Comparison of ENCODE assay signal across 10 mouse cellular contexts in the genomic region with DNA sequence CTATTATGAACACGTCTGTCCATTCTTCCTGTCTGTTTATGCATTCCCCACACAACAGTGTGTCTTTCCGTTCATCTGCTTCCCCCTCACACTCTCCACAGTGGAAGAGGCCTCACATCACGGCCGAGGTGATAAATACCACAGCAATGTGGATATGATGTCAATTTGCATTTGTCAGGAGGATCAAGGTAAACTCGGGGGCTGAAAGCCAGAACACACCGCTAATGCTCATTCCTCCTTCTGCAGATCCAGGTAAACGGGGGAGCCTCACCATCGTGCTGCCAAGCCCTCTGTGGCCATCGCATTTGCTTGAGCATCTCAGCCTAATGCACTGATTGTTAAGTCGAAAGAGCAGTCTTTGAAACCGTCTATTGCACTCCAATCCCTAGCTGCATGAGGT. TPM values are rescaled to one million over a fixed set of nuclear protein-coding genes. Genes with fewer than 3 reads are reported as not detected.
DNase-seq lines count a peak whose midpoint lies in the region; ATAC-seq lines count a peak whose summit lies in the region.
"Had no signal": no experiment of that assay in that cellular context is flagged by ENCODE, and none has a peak within 500 bp of the region (broad histone marks: within the 10 kb centered on the region; RNA-seq: fewer than 3 reads in every experiment).

No protein-coding gene starts in this region.

- peaks cover 3% of the 10 kb centered on the region for H3K4me1 ChIP-seq in heart, embryonic 16.5 days (ENCODE audit: control insufficient read depth, insufficient read depth, low read length)
- H3K4me1 ChIP-seq in forebrain, embryonic 10.5 days = peaks cover 32% of the 10 kb centered on the region
- H3K4me1 ChIP-seq in intestine, embryonic 16.5 days (ENCODE audit: control insufficient read depth, insufficient read depth, low read length) = no peaks in the 10 kb centered on the region
- H3K4me1 ChIP-seq in neural tube, embryonic 11.5 days (ENCODE audit: control insufficient read depth, insufficient read depth, low read length) = peaks cover 3% of the 10 kb centered on the region; the same call in 1 of the 2 replicates

- H3K27ac ChIP-seq in heart, embryonic 16.5 days (ENCODE audit: low read length) = no peak overlapping the region
- peak overlapping the region; percentile 80 for H3K27ac ChIP-seq in forebrain, embryonic 10.5 days
- no peak overlapping the region for H3K27ac ChIP-seq in intestine, embryonic 16.5 days (ENCODE audit: low read length)
- H3K27ac ChIP-seq in neural tube, embryonic 11.5 days (ENCODE audit: low read depth, low read length) = no peak overlapping the region

- ATAC-seq in heart, embryonic 16.5 days (replicated peaks; ENCODE audit: extremely low read depth, insufficient read depth, low FRiP score) = no peak
- no peak for ATAC-seq in intestine, embryonic 16.5 days
- ATAC-seq in neural tube, embryonic 11.5 days (ENCODE audit: insufficient read depth, low FRiP score, low TSS enrichment) = peak; percentile 54
- ATAC-seq in megakaryocyte-erythroid progenitor cell, adult 5-6 weeks (replicated peaks; ENCODE audit: low FRiP score, low TSS enrichment, poor library complexity, severe bottlenecking) = no peak

- no peak for DNase-seq in heart, adult 8-10 months (ENCODE audit: low spot score)
- peak; percentile 40 for DNase-seq in forebrain, embryonic 10.5 days (ENCODE audit: extremely low spot score, low spot score)
- DNase-seq in neural tube, embryonic 11.5 days (ENCODE audit: low spot score) = peak; percentile 40
- no peak for DNase-seq in frontal cortex, postnatal 10 days (ENCODE audit: low spot score in 2 of 2)
- DNase-seq in layer of hippocampus, adult 9-10 months (ENCODE audit: low spot score) = no peak
- DNase-seq: cerebellum, postnatal 25 days had no signal

- 18% methylated on average over 11 of the region's 11 CpGs for WGBS in heart, embryonic 16.5 days
- WGBS in forebrain, embryonic 10.5 days = 4% methylated on average over 11 of the region's 11 CpGs
- WGBS in intestine, embryonic 16.5 days = 19% methylated on average over 11 of the region's 11 CpGs
- 9% methylated on average over 11 of the region's 11 CpGs for WGBS in neural tube, embryonic 11.5 days

- H3K27me3 ChIP-seq in heart, embryonic 16.5 days (ENCODE audit: control insufficient read depth, insufficient read depth, low read length) = peaks cover 22% of the 10 kb centered on the region
- H3K27me3 ChIP-seq in forebrain, embryonic 10.5 days (ENCODE audit: poor library complexity, severe bottlenecking) = peaks cover 86% of the 10 kb centered on the region
- H3K27me3 ChIP-seq in intestine, embryonic 16.5 days (replicated peaks; ENCODE audit: control insufficient read depth, insufficient read depth, low read length) = peaks cover 17% of the 10 kb centered on the region
- peaks cover 19% of the 10 kb centered on the region for H3K27me3 ChIP-seq in neural tube, embryonic 11.5 days (ENCODE audit: control insufficient read depth, insufficient read depth, low read length)

- H3K9ac ChIP-seq in heart, embryonic 16.5 days (ENCODE audit: low read length) = no peak overlapping the region
- no peak overlapping the region for H3K9ac ChIP-seq in intestine, embryonic 16.5 days (ENCODE audit: low read depth, low read length)
- peak overlapping the region; percentile 30 for H3K9ac ChIP-seq in neural tube, embryonic 11.5 days (ENCODE audit: low read length)

- peak overlapping the region; percentile 63 for H3K4me2 ChIP-seq in heart, embryonic 16.5 days (ENCODE audit: low read depth, low read length)
- H3K4me2 ChIP-seq in intestine, embryonic 16.5 days (ENCODE audit: low read depth, low read length) = peak overlapping the region; percentile 43
- H3K4me2 ChIP-seq in neural tube, embryonic 11.5 days (ENCODE audit: low read depth) = peak overlapping the region; percentile 43

- peak overlapping the region; percentile 41 for H3K4me3 ChIP-seq in heart, embryonic 16.5 days (ENCODE audit: low read length)
- H3K4me3 ChIP-seq in forebrain, embryonic 10.5 days = peak overlapping the region; percentile 47
- peak overlapping the region; percentile 12; the same call in 1 of the 2 replicates for H3K4me3 ChIP-seq in intestine, embryonic 16.5 days (ENCODE audit: low read length)
- H3K4me3 ChIP-seq in neural tube, embryonic 11.5 days (ENCODE audit: low read depth, low read length) = peak overlapping the region; percentile 27; the same call in 1 of the 2 replicates

- no peaks in the 10 kb centered on the region for H3K9me3 ChIP-seq in heart, embryonic 16.5 days (replicated peaks; ENCODE audit: control insufficient read depth, low read length)
- H3K9me3 ChIP-seq in forebrain, embryonic 10.5 days = no peaks in the 10 kb centered on the region
- H3K9me3 ChIP-seq in intestine, embryonic 16.5 days (ENCODE audit: control insufficient read depth, low read length) = no peaks in the 10 kb centered on the region
- H3K9me3 ChIP-seq in neural tube, embryonic 11.5 days (ENCODE audit: control insufficient read depth, low read length) = no peaks in the 10 kb centered on the region

- no peaks in the 10 kb centered on the region for H3K36me3 ChIP-seq in heart, embryonic 16.5 days (ENCODE audit: control insufficient read depth, insufficient read depth)
- no peaks in the 10 kb centered on the region for H3K36me3 ChIP-seq in forebrain, embryonic 10.5 days (replicated peaks)
- H3K36me3 ChIP-seq in intestine, embryonic 16.5 days (ENCODE audit: control insufficient read depth, insufficient read depth, low read length) = no peaks in the 10 kb centered on the region
- H3K36me3 ChIP-seq in neural tube, embryonic 11.5 days (ENCODE audit: control insufficient read depth, insufficient read depth, low read length) = no peaks in the 10 kb centered on the region

RNA-seq across cellular contexts. Expression of a gene that starts 56.1 kb away (rescaled TPM):
- polyA plus RNA-seq in heart, embryonic 16.5 days (2015; fragmentation: Nextera tagmentation; extraction: Ambion mirVana) = not detected in 2 replicates
- total RNA-seq in heart, adult 8-10 months (2022) = not detected
- not detected in 2 replicates for polyA plus RNA-seq in forebrain, embryonic 10.5 days (2016; fragmentation: Nextera tagmentation; extraction: Ambion mirVana)
- polyA plus RNA-seq in intestine, embryonic 16.5 days (2015; fragmentation: Nextera tagmentation; extraction: Ambion mirVana) = not detected in 2 replicates
- not detected in 2 replicates for polyA plus RNA-seq in neural tube, embryonic 11.5 days (2014; fragmentation: Nextera tagmentation; extraction: Ambion mirVana)
- total RNA-seq in megakaryocyte-erythroid progenitor cell, adult 5-6 weeks (2014; fragmentation: Nextera tagmentation) = not detected in 2 replicates
- total RNA-seq in megakaryocyte-erythroid progenitor cell, adult 5-6 weeks (2017) = not detected in 2 replicates
- polyA plus RNA-seq: liver, embryonic 16.5 days had no signal

Comparison
In these comparisons a context has a peak if more than half of its experiments do, and no peak if none do; other contexts are left out.
1. DNase-seq: peak in forebrain, embryonic 10.5 days (single experiment) and neural tube, embryonic 11.5 days (single experiment); none in heart, adult 8-10 months (single experiment), frontal cortex, postnatal 10 days (0 of 2) and layer of hippocampus, adult 9-10 months (single experiment).
2. Peak in every context shown above with its lines, with median percentiles within 50 percentile points of each other: H3K4me2 ChIP-seq and H3K4me3 ChIP-seq.